Mouse (Mus musculus) CH12.LX (cell line): ENCODE data around the gene Olfr643. TPM values are rescaled to one million over a fixed set of nuclear protein-coding genes. Genes with fewer than 3 reads are reported as not detected.

Source experiments
- DNase-seq: peaks from one replicate; pipeline ENCODE4 v3.0.0-alpha.2; 2013; ENCODE audit errors: extremely low read depth
- H3K27ac ChIP-seq: 2 replicates; pipeline ENCODE4 v1.5.1; 2012; ENCODE audit warnings: low read depth, mild to moderate bottlenecking, control low read depth, moderate library complexity; ENCODE audit not compliant: insufficient read depth
- H3K27me3 ChIP-seq: replicated peaks from 2 replicates; pipeline ENCODE3; 2012; ENCODE audit warnings: inconsistent platforms
- H3K36me3 ChIP-seq, 2 experiments: replicated peaks in 1 of 2; 2 replicates each; pipeline versions ENCODE3 to v1.6.1; 2012; ENCODE audit warnings: inconsistent platforms in 1 of 2, low read length in 1 of 2, mild to moderate bottlenecking in 1 of 2, mixed read lengths in 1 of 2, moderate library complexity in 1 of 2; ENCODE audit not compliant: control insufficient read depth in 1 of 2, insufficient read depth in 1 of 2
- H3K4me1 ChIP-seq, 2 experiments: 2 replicates each; pipeline ENCODE4 v1.6.1; 2012; ENCODE audit warnings: inconsistent platforms in 1 of 2, moderate library complexity in 1 of 2; ENCODE audit not compliant: insufficient read depth in 2 of 2, control insufficient read depth in 1 of 2
- H3K4me2 ChIP-seq: 2 replicates; pipeline ENCODE4 v1.6.1; 2012; ENCODE audit warnings: low read depth, mild to moderate bottlenecking, control low read depth; ENCODE audit not compliant: poor library complexity, insufficient read depth, severe bottlenecking
- H3K4me3 ChIP-seq, 3 experiments: fragments of 150-350 bp in 1 of 3; sonication (generic) in 1 of 3; replicated peaks in 1 of 3; 2 replicates each; pipeline versions ENCODE3 to v1.5.1; 2011 to 2012; ENCODE audit warnings: low read depth in 2 of 3, low read length in 2 of 3, mild to moderate bottlenecking in 2 of 3, moderate library complexity in 2 of 3, control low read depth in 1 of 3, improper control_type of control experiment in 1 of 3, inconsistent platforms in 1 of 3, mixed read lengths in 1 of 3; ENCODE audit not compliant: poor library complexity in 1 of 3
- H3K79me2 ChIP-seq: replicated peaks from 2 replicates; pipeline ENCODE4 v1.6.1; 2012; ENCODE audit warnings: mild to moderate bottlenecking, moderate library complexity; ENCODE audit not compliant: control insufficient read depth, poor library complexity, insufficient read depth, severe bottlenecking; ENCODE audit errors: extremely low read depth
- H3K9ac ChIP-seq: 2 replicates; pipeline ENCODE4 v1.6.1; 2012; ENCODE audit warnings: low read depth, mild to moderate bottlenecking, control low read depth, moderate library complexity; ENCODE audit not compliant: insufficient read depth
- H3K9me3 ChIP-seq: replicated peaks from 2 replicates; pipeline ENCODE3; 2012; ENCODE audit warnings: low read length, inconsistent platforms, mixed read lengths
- CHD2 ChIP-seq: IDR thresholded peaks from 2 replicates; pipeline ENCODE4 v1.6.1; 2011; ENCODE audit warnings: low read length, improper control_type of control experiment
- CTCF ChIP-seq, 2 experiments: IDR thresholded peaks in 1 of 2; conservative IDR thresholded peaks in 1 of 2; 2 replicates each; pipeline ENCODE4 v1.5.1; 2011 to 2012; ENCODE audit warnings: low read depth in 2 of 2, low read length in 2 of 2, improper control_type of control experiment in 1 of 2, inconsistent platforms in 1 of 2, mild to moderate bottlenecking in 1 of 2, moderate library complexity in 1 of 2
- GABPA ChIP-seq: IDR thresholded peaks from 2 replicates; pipeline ENCODE4 v1.6.1; 2012; ENCODE audit warnings: low read depth, low read length, improper control_type of control experiment, inconsistent platforms; ENCODE audit not compliant: insufficient replicate concordance
- JUND ChIP-seq: conservative IDR thresholded peaks from 2 replicates; pipeline ENCODE4 v1.6.1; 2011; ENCODE audit warnings: low read depth, low read length, improper control_type of control experiment
- KAT2A ChIP-seq: IDR thresholded peaks from 2 replicates; pipeline ENCODE4 v1.6.1; 2012; ENCODE audit warnings: low read length, improper control_type of control experiment, inconsistent platforms; ENCODE audit not compliant: insufficient replicate concordance
- MAX ChIP-seq: IDR thresholded peaks from 2 replicates; pipeline ENCODE4 v1.6.1; 2011; ENCODE audit warnings: low read length, improper control_type of control experiment
- PAX5 ChIP-seq: IDR thresholded peaks from 2 replicates; pipeline ENCODE4 v1.6.1; 2012; ENCODE audit warnings: low read length, inconsistent platforms, mixed read lengths
- SIN3A ChIP-seq: IDR thresholded peaks from 2 replicates; pipeline ENCODE4 v1.6.1; 2012; ENCODE audit warnings: low read length, improper control_type of control experiment, inconsistent platforms
- SMC3 ChIP-seq: IDR thresholded peaks from 2 replicates; pipeline ENCODE4 v1.6.1; 2011; ENCODE audit warnings: low read depth, low read length, improper control_type of control experiment
- TBP ChIP-seq: conservative IDR thresholded peaks from 2 replicates; pipeline ENCODE4 v1.6.1; 2011; ENCODE audit warnings: low read depth, low read length, improper control_type of control experiment
- UBTF ChIP-seq: IDR thresholded peaks from 2 replicates; pipeline ENCODE4 v1.6.1; 2012; ENCODE audit warnings: low read depth, mild to moderate bottlenecking, inconsistent platforms, low read length, improper control_type of control experiment, moderate library complexity
- USF1 ChIP-seq: IDR thresholded peaks from 2 replicates; pipeline ENCODE4 v1.6.1; 2014; ENCODE audit warnings: low read depth, mild to moderate bottlenecking, inconsistent platforms, low read length, improper control_type of control experiment
- ZMIZ1 ChIP-seq: IDR thresholded peaks from 2 replicates; pipeline ENCODE4 v1.6.1; 2012; ENCODE audit warnings: low read depth, mild to moderate bottlenecking, inconsistent platforms, low read length, improper control_type of control experiment
- ZNF384 ChIP-seq: IDR thresholded peaks from 2 replicates; pipeline ENCODE4 v1.6.1; 2012; ENCODE audit warnings: low read depth, low read length, improper control_type of control experiment, inconsistent platforms
- dilution Hi-C: fragments of 300-500 bp; cut with MboI; formaldehyde crosslinking; loops from 2 replicates; pipeline ENCODE4 v1.14.3; 2020; ENCODE audit warnings: low sequenced_read_pairs; ENCODE audit not compliant: extremely low pct_unique_long_range_greater_than_20kb, extremely low pct_ligation_motif_present
- in situ Hi-C: fragments of 300-500 bp; cut with MboI; formaldehyde crosslinking; loops from 3 replicates; pipeline ENCODE4 v1.14.3; 2019; ENCODE audit warnings: low sequenced_read_pairs, low pct_ligation_motif_present, low pct_unique_long_range_greater_than_20kb, mixed read lengths
- polyA plus RNA-seq: library from polyadenylated mRNA; unstranded; fragments of >175 nt; gene quantifications from 2 replicates; pipeline ENCODE4 v1.2.1, GENCODE M21; 2012; ENCODE audit warnings: low read depth; ENCODE audit not compliant: insufficient read length
- total RNA-seq, 2 experiments: library from RNA; depleted of rRNA; stranded (reverse); fragments of 300-350 nt in 1 of 2; fragments of >200 nt in 1 of 2; gene quantifications; 2 replicates each; pipeline ENCODE4 v1.2.3; 2012 to 2014

Gene Olfr643
- total and polyA plus RNA-seq, 3 experiments = not detected

- H3K27ac ChIP-seq = no peak overlapping the region
- TF ChIP-seq UBTF (no peak), CHD2 (no peak), ZNF384 (no peak), USF1 (no peak), MAX (no peak), KAT2A (no peak)
- H3K79me2 ChIP-seq = no peaks in the 10 kb centered on the region
- H3K4me2 ChIP-seq = no peak overlapping the region
- no peak overlapping the region for H3K9ac ChIP-seq
- no peak for DNase-seq
- H3K27me3 ChIP-seq = no peaks in the 10 kb centered on the region
- H3K36me3 ChIP-seq = no peaks in the 10 kb centered on the region
- no peaks in the 10 kb centered on the region for H3K9me3 ChIP-seq
- in situ Hi-C loops (loop anchor here (25.0 kb wide), 1 partner anchor 467 kb away; the partner anchor contains the start of gene Olfr243), dilution Hi-C loops (no loop called here)
- H3K4me1 ChIP-seq = no peaks in the 10 kb centered on the region
- H3K4me3 ChIP-seq = no peak overlapping the region
These were observed 41.9 kb upstream of the Olfr643 start for GRCm38 (mm10) chr7:104179074-104179473.

GRCm38 (mm10) chr7:104178422-104179054 is 41.3 kb upstream of the Olfr643 start:
- H3K4me1 ChIP-seq = no peaks in the 10 kb centered on the region
- in situ Hi-C loops (loop anchor here (25.0 kb wide), 1 partner anchor 466 kb away; the partner anchor contains the start of gene Olfr243), dilution Hi-C loops (no loop called here)
- DNase-seq = no peak
- no peak for TF ChIP-seq CHD2
- TF ChIP-seq SIN3A = no peak
- no peaks in the 10 kb centered on the region for H3K27me3 ChIP-seq
- no peak overlapping the region for H3K9ac ChIP-seq
- no peaks in the 10 kb centered on the region for H3K36me3 ChIP-seq
- no peak overlapping the region for H3K4me3 ChIP-seq
- H3K79me2 ChIP-seq = no peaks in the 10 kb centered on the region
- H3K4me2 ChIP-seq = no peak overlapping the region
- no peaks in the 10 kb centered on the region for H3K9me3 ChIP-seq
- H3K27ac ChIP-seq = no peak overlapping the region

GRCm38 (mm10) chr7:104175085-104175484 is 37.9 kb upstream of the Olfr643 start:
- Histone ChIP-seq H3K4me3 (no peak overlapping the region), H3K4me2 (no peak overlapping the region), H3K79me2 (no peaks in the 10 kb centered on the region), H3K27me3 (no peaks in the 10 kb centered on the region), H3K36me3 (no peaks in the 10 kb centered on the region), H3K9me3 (no peaks in the 10 kb centered on the region), H3K4me1 (peaks cover 0 to 2% of the 10 kb centered on the region in 2 experiments; a peak in 1 of 4 replicates), H3K9ac (no peak overlapping the region), H3K27ac (no peak overlapping the region)
- TF ChIP-seq JUND (no peak), GABPA (no peak), UBTF (no peak), CTCF (conservative IDR thresholded peaks at IDR 0.05 in 1 of 2, IDR thresholded peaks at IDR 0.05 in 1 of 2; ENCODE audit: low read depth in 2 of 2, low read length in 2 of 2) (no peak), KAT2A (no peak), SMC3 (no peak), ZMIZ1 (no peak), PAX5 (no peak), TBP (no peak)
- DNase-seq = no peak
- in situ Hi-C loops = loop anchor here (25.0 kb wide), 1 partner anchor 463 kb away; the partner anchor contains the start of gene Olfr243
- dilution Hi-C loops = no loop called here
